Mouse (Mus musculus) heart, adult 10 weeks (tissue): ENCODE data around the gene Nxph3. TPM values are rescaled to one million over a fixed set of nuclear protein-coding genes. Genes with fewer than 3 reads are reported as not detected.

Experiments used
- polyA plus RNA-seq: library from polyadenylated mRNA; stranded (reverse); fragments of 350-450 nt; fragmentation: Illumina TruSeq; extraction: RNeasy Lipid Tissue Mini Kit (QIAGEN cat#74804); gene quantifications from one replicate; pipeline ENCODE4 v1.2.3, GENCODE M21; 2014; ENCODE audit warnings: low read depth, low replicate concordance

Gene Nxph3
- polyA plus RNA-seq, result 0.21 TPM

GRCm38 (mm10) chr11:95514298-95514861, at the start of gene Nxph3:
Gene Nxph3, minus strand, starts transcription at chr11:95514570.

Other genes starting within 250 kb of the Nxph3 start
- gene Kat7, start 204.3 kb downstream of the Nxph3 start, polyA plus RNA-seq, result 25.1 TPM
- 7.1 TPM for gene Fam117a, start 177.6 kb downstream of the Nxph3 start, polyA plus RNA-seq
- 41.7 TPM for gene Slc35b1, start 129.9 kb downstream of the Nxph3 start, polyA plus RNA-seq
- gene Spop, start 100.5 kb downstream of the Nxph3 start, polyA plus RNA-seq, result 135 TPM
- 0.97 TPM for gene Ngfr, start 73.2 kb upstream of the Nxph3 start, polyA plus RNA-seq
- 382 TPM for gene Phb, start 152.4 kb upstream of the Nxph3 start, polyA plus RNA-seq
- gene Zfp652, start 198.1 kb upstream of the Nxph3 start, polyA plus RNA-seq, result 18.9 TPM
- gene B130006D01Rik, start 209.0 kb upstream of the Nxph3 start, polyA plus RNA-seq, result not detected